Mouse (Mus musculus): ENCODE measurements around the gene Gm21958.
A peak's percentile ranks its signal among the peaks of the same experiment; 100 is the strongest.

GRCm38 (mm10) chr3:54669559-54669958 lies 44.6 kb downstream of the Gm21958 start:
- TF ChIP-seq EP300 (optimal IDR thresholded peaks at IDR 0.05): no peak
- peak; percentile 43 for TF ChIP-seq CTCF (IDR thresholded peaks at IDR 0.05; ENCODE audit: low read depth)
